Mouse (Mus musculus) midbrain, embryonic 12.5 days (tissue): Measurements from ENCODE around the gene Npdc1. TPM values are rescaled to one million over a fixed set of nuclear protein-coding genes. Genes with fewer than 3 reads are reported as not detected.
A peak's percentile ranks its signal among the peaks of the same experiment; 100 is the strongest.

Source experiments
- ATAC-seq: fragments of 200-750 bp; cut with Nextera tagmentation; 2 replicates; pipeline ENCODE4 v1.8.0; 2017; ENCODE audit warnings: low read depth, moderate TSS enrichment, moderate library complexity; ENCODE audit not compliant: low FRiP score
- H3K27ac ChIP-seq: fragments of 300-500 bp; sonication (generic); replicated peaks from 2 replicates; pipeline ENCODE4 v1.5.1; 2016; ENCODE audit warnings: mild to moderate bottlenecking
- H3K27me3 ChIP-seq: fragments of 300-500 bp; sonication (generic); 2 replicates; pipeline ENCODE4 v1.6.1; 2016; ENCODE audit warnings: mild to moderate bottlenecking
- H3K36me3 ChIP-seq: fragments of 300-500 bp; sonication (generic); 2 replicates; pipeline ENCODE4 v1.6.1; 2016
- H3K4me1 ChIP-seq: fragments of 300-500 bp; sonication (generic); 2 replicates; pipeline ENCODE4 v1.6.1; 2016
- H3K4me2 ChIP-seq: fragments of 300-500 bp; sonication (generic); replicated peaks from 2 replicates; pipeline ENCODE4 v1.6.1; 2016; ENCODE audit warnings: mild to moderate bottlenecking, moderate library complexity
- H3K4me3 ChIP-seq: fragments of 300-500 bp; sonication (generic); 2 replicates; pipeline ENCODE4 v1.5.1; 2016; ENCODE audit warnings: mild to moderate bottlenecking
- H3K9ac ChIP-seq: fragments of 300-500 bp; sonication (generic); replicated peaks from 2 replicates; pipeline ENCODE4 v1.6.1; 2016; ENCODE audit warnings: mild to moderate bottlenecking, moderate library complexity
- H3K9me3 ChIP-seq: fragments of 300-500 bp; sonication (generic); 2 replicates; pipeline ENCODE4 v1.6.1; 2016; ENCODE audit warnings: mild to moderate bottlenecking
- WGBS: fragments of 180-500 bp; shearing (Covaris S2); methylation state at CpG from one replicate; pipeline ENCODE4 v1.1.7; 2016; 5-methylcytosine and 5-hydroxymethylcytosine counted together
- polyA plus RNA-seq: library from polyadenylated mRNA; unstranded; fragments of >200 nt; fragmentation: Nextera tagmentation; extraction: Ambion mirVana; gene quantifications from 2 replicates; pipeline ENCODE4 v1.2.1, GENCODE M21; 2016

Npdc1 gene
- polyA plus RNA-seq, 1 experiment from 2014 or later: 216 TPM

DNA sequence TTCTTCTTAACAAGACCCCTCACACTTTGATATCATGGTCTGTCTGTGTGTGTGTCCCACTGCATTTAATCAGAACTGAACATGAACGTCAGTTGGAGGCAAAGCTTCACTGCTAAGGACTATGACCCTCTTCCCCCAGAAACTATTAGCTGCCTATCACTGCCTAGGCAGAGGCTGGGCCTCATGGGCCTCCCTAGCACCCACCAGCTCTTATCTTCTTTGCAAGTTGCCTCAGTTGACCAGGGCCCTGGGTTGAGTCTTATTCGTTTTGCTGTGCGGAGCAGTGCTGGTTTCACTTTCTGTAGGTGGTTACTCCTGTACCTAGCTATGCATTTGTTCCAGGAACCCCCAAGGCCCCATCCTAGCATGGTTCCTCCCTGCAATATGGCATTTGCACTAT, 29.2 kb upstream of the Npdc1 start:
- H3K27me3 ChIP-seq: peaks cover 32% of the 10 kb centered on the region
- 0 out of 2 replicates have a peak, but pooled peaks cover 5% of the 10 kb centered on the region for H3K36me3 ChIP-seq
- ATAC-seq: no peak
- no peak overlapping the region for H3K27ac ChIP-seq
- no peaks in the 10 kb centered on the region for H3K9me3 ChIP-seq
- H3K4me1 ChIP-seq: peaks cover 38% of the 10 kb centered on the region
- WGBS: 88% methylated on average over 3 of the region's 3 CpGs
- H3K9ac ChIP-seq: no peak overlapping the region
- no peak overlapping the region for H3K4me2 ChIP-seq
- no peak overlapping the region for H3K4me3 ChIP-seq

DNA sequence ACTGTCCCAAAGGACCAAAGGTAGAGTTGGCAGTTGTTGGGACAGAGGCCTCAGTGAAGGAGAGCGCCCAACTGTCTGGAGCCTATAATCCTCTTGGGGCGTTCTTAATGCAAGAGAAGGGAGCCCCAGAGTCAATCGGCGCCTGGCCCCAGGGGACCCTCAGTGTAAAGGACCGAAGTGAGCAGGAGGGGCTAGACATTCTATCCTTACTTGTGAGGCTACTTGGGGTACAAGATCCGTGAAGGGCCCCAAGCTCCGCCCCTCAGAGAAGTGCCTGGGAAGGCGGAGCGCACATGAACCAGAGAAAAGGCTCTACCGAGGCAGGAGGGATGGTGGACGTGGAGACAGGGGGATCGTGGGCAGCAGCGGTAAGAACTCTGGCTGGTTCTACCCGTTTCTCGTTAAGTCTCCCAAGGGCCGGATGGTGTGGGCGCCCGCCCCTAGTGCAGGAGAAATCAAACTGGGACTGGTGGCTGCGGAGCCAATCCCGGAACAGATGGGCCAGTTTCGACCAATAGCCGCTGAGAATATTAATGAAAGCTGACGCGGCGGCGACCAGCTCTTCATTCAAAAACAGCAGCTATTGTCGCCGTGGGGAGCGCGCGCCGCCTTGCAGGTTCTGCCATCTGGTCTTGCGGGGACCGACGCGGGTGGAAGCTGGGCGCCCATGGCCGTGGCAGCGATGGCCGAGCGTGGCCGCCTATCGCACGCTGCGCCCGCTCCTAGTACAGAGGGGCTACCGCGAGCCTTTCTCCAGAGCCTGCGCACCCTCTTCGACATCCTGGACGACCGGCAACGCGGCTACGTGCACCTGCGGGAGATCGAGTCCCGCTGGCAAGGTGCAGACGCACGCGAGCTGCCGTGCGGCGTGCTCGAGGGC, 27.1 kb upstream of the Npdc1 start, which contains the start of gene Sapcd2:
TSS of gene Sapcd2 (plus strand) at position 558 of the 880 bp plus-strand sequence.
- Histone ChIP-seq H3K27ac (peak within 1 kb of the TSS; percentile 90), H3K9ac (peak within 1 kb of the TSS; percentile 78), H3K27me3 (peaks cover 14% of the 10 kb centered on the region; the same call in 1 of the 2 replicates), H3K36me3 (peaks cover 18% of the 10 kb centered on the region), H3K4me3 (peak within 1 kb of the TSS; percentile 77), H3K4me2 (peak within 1 kb of the TSS; percentile 96), H3K9me3 (no peaks in the 10 kb centered on the region), H3K4me1 (peaks cover 32% of the 10 kb centered on the region)
- under 1% methylated on average over 65 of the region's 65 CpGs for WGBS
- ATAC-seq: peak; percentile 95

DNA sequence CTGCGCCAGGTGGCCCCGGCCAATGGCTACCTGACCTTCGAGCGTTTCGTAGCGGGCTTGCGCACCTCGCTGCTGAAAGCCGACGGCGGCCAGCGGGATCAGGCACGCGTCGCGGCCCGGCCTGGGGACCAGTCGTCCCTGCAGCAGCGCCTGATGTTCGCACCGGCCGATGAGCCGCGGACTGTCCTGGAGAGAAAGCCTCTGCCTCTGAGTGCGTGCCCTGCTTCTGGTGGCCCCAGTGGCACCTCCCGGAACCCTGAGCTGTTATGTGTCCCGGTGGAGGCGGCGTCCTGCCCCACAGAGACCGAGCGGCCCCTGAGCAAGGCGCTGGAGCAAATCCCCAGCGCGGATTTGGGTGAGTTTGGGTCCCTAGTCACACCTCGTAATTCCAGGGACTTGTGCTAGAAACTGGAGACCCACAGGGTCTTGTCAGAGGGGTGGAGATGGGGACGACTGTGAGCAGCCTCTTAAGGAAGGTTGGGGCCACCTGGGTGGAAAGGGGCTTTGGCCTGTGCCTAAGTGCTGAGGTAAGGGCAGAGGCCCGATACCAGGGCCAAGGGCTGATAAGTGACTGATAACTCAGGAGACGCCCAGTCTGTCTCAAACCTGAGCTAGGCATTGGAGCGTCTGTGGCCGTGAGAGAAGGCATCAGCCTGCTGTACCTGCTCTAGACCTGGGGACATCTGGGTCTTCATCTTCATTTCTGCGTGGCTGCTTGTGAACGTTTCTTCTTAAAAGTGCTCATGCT, 26.3 kb upstream of the Npdc1 start:
- Histone ChIP-seq H3K4me1 (peaks cover 32% of the 10 kb centered on the region), H3K4me2 (peak overlapping the region; percentile 96), H3K4me3 (peak overlapping the region; percentile 77), H3K9ac (peak overlapping the region; percentile 78), H3K27me3 (peaks cover 10% of the 10 kb centered on the region; the same call in 1 of the 2 replicates), H3K27ac (peak overlapping the region; percentile 90; the same call in 1 of the 2 replicates), H3K36me3 (peaks cover 25% of the 10 kb centered on the region), H3K9me3 (no peaks in the 10 kb centered on the region)
- WGBS: 2% methylated on average over 42 of the region's 42 CpGs
- ATAC-seq: 0 out of 2 replicates have a peak, but pooled peaks have one; percentile 14

DNA sequence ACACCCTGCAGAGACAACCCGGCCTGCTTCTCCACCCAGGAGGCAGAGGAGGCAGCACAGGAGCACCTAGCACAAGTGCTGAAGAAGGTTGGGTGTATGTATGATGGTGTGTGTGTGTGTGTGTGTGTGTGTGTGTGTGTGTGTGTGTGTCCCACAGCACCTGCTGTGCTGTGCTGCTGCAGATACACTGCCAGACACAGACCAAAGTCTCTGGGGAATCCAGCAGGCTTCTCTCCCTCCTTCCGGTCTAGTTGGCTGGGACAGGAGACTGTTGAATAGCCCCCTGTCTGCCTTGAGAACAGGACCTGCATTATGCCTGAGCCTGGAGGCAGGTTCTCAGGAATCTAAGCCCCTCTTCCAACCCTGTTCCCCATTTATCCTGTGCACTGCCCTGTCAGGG, 25.7 kb upstream of the Npdc1 start:
- H3K4me1 ChIP-seq: peaks cover 32% of the 10 kb centered on the region
- peak overlapping the region; percentile 96 for H3K4me2 ChIP-seq
- peaks cover 31% of the 10 kb centered on the region for H3K36me3 ChIP-seq
- H3K9ac ChIP-seq: peak overlapping the region; percentile 78
- H3K27me3 ChIP-seq: peaks cover 5% of the 10 kb centered on the region; the same call in 1 of the 2 replicates
- 33% methylated on average over 2 of the region's 2 CpGs for WGBS
- peak overlapping the region; percentile 77 for H3K4me3 ChIP-seq
- H3K27ac ChIP-seq: no peak overlapping the region
- ATAC-seq: no peak
- H3K9me3 ChIP-seq: no peaks in the 10 kb centered on the region

DNA sequence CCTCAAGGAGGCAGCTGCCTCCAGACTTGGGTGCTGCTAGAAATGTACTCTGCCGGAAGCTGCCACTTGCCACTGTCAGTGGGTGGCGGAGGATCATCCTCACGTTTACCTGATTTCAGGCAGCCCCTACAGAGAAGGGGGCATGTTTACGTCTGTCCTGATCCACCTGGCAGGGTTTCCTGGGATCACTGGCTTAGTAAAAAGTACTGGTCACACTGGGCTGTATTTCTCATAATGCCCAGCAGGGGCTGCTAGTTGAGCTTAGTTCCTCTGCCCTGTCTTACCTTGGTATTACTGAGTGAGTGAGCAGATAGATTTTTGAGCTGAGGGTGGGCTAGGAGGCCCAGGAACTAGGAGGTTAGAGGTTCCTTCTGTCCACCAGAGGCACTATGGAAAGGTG, 22.6 kb upstream of the Npdc1 start:
- H3K27me3 ChIP-seq: no peaks in the 10 kb centered on the region
- ATAC-seq: no peak
- peaks cover 27% of the 10 kb centered on the region for H3K4me1 ChIP-seq
- no peak overlapping the region for H3K27ac ChIP-seq
- H3K9me3 ChIP-seq: no peaks in the 10 kb centered on the region
- peaks cover 34% of the 10 kb centered on the region for H3K36me3 ChIP-seq
- no peak overlapping the region for H3K4me3 ChIP-seq
- H3K9ac ChIP-seq: no peak overlapping the region
- H3K4me2 ChIP-seq: no peak overlapping the region
- 56% methylated on average over 4 of the region's 4 CpGs for WGBS

DNA sequence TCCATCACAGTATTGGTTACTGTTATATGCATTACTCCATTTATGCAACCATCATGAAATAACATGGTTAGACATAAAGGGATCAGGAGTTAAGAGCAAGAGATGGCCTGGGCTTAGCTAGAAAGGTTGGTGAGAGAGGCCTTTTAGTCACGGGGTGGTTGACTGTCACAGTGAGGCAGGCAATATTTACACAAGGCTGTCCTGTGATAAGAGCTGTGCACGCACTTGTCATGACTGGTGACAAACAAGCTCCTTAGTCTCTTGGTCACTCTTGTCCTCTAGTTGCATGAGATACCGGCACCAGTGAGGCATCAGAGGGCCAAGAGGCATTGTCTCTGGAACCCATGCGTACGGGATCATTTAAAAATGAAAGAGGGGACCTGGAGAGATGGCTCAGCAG, 14.7 kb upstream of the Npdc1 start:
- 76% methylated on average over 5 of the region's 5 CpGs for WGBS
- Histone ChIP-seq H3K27me3 (no peaks in the 10 kb centered on the region), H3K36me3 (no peaks in the 10 kb centered on the region), H3K27ac (no peak overlapping the region), H3K4me3 (no peak overlapping the region), H3K9ac (no peak overlapping the region), H3K4me2 (no peak overlapping the region), H3K4me1 (no peaks in the 10 kb centered on the region), H3K9me3 (no peaks in the 10 kb centered on the region)
- ATAC-seq: no peak

DNA sequence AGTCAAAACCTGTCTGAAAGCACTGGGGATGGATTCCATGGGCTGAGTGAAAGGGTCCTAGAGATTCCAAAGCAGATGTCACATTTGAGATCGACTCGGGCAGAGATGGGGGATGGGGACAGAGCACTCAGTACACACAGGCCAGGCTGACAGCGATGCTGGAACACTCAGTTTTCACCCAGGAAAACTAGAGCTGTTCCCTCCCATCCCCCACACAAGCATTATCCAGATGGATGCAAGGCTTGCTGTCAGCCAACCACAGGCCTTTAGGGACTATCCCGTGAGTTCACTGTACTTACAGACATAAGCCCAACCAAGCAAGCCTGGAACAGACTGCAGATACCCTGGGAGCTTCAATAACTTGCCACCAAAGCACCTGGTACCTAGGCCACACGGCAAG, 7.9 kb upstream of the Npdc1 start:
- no peak overlapping the region for H3K27ac ChIP-seq
- no peak overlapping the region for H3K9ac ChIP-seq
- peaks cover 12% of the 10 kb centered on the region for H3K4me1 ChIP-seq
- no peaks in the 10 kb centered on the region for H3K36me3 ChIP-seq
- no peaks in the 10 kb centered on the region for H3K9me3 ChIP-seq
- H3K4me2 ChIP-seq: no peak overlapping the region
- no peak overlapping the region for H3K4me3 ChIP-seq
- ATAC-seq: no peak
- 80% methylated on average over 5 of the region's 5 CpGs for WGBS
- H3K27me3 ChIP-seq: peaks cover 35% of the 10 kb centered on the region

DNA sequence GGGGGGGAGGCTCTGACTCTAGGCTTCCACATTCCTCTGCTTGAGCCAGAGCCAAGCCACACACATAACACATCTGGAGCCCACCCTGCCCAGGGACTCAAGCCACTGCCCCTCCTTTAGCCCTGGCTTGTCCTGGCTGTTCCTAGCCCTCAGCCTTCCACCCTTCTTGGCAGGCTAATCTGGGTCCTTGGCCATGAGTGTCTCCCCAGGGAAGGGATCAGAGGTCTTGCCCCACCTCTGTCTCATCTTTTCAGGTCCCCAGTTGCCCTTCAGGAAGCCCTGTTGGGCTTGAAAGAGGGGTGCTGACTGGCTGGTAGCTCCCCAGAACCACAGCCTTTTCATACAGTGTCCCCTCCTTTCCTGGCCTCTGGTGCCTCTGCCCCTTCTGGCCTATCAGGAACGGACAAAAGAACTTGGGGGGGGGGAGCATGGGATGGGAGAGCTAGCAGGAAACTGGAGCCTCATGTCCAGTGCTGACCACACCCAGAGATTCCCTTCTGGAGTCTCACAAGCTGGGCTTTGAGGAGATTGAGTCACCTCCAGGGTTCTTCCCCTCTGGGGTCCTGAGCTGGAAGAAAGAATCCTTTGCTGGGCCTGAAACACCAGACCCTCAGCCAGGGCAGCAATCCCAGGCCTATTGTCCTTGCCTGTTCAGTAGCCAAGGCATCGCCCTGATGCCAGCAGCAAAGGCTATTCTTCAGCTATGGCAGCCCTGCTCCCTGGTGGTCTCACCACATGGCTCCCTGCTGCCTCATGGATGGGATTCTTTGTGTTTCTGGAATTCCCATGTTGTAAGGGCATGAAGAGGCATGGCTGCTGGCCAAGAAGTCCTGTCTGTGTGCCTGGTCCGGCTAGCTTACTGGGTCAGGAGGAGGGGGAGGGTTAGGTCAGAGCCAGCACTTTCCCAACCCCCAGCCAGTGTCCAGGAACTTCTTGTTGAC, 4.6 kb upstream of the Npdc1 start:
- no peak overlapping the region for H3K27ac ChIP-seq
- no peak overlapping the region for H3K4me3 ChIP-seq
- 43% methylated on average over 3 of the region's 3 CpGs for WGBS
- H3K27me3 ChIP-seq: peaks cover 67% of the 10 kb centered on the region
- peaks cover 15% of the 10 kb centered on the region for H3K4me1 ChIP-seq
- H3K4me2 ChIP-seq: no peak overlapping the region
- ATAC-seq: no peak
- no peaks in the 10 kb centered on the region for H3K36me3 ChIP-seq
- H3K9ac ChIP-seq: no peak overlapping the region
- H3K9me3 ChIP-seq: no peaks in the 10 kb centered on the region

DNA sequence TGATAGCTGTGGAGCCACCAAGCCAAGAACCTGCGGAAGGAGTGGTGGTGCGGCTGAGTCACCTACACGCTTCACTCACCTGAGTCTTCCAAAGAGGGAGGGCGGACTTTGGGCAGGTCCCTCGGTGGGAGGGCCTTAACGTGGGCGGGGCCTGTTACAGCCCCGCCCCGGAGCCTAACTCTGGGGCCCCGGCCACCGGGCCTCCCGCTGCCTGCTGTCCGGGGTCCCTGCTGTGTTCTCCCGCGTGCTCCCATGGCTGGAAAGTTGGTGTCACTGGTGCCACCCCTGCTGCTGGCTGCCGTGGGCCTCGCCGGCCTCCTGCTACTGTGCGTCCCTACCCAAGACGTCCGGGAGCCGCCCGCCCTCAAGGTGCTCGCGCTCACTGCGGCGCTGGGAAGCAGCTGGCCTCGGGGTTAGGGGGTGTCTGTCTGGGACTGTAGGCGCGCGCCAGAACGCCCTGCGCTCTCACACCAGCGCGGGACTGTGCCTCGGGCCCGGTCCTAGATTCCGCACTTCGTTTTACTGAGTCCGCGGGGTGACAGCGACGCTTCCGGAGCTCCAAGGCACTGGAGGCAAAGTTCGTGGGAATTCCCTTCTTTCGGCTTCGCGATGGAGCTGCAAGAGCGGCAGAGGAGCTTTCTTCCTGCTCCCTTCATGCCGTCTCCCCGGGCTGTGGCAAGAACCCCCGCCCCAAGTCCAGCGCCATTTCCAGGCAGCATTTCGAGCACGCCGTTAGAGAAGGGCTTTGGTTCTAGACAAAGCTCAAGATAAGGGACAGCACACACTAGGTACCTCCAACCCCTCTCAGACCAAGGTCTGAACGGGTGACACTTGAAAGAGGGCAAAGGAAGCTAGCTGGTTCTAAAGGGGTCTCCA, 3.2 kb upstream of the Npdc1 start, which contains the start of gene Entpd2:
TSS of gene Entpd2 (plus strand) at position 154 of the 876 bp plus-strand sequence.
- Histone ChIP-seq H3K9ac (no peak within 1 kb of the TSS), H3K4me2 (peak within 1 kb of the TSS; percentile 58), H3K27ac (no peak within 1 kb of the TSS), H3K4me1 (peaks cover 22% of the 10 kb centered on the region), H3K9me3 (no peaks in the 10 kb centered on the region), H3K36me3 (no peaks in the 10 kb centered on the region), H3K27me3 (peaks cover 82% of the 10 kb centered on the region), H3K4me3 (peak within 1 kb of the TSS; percentile 34)
- 2% methylated on average over 57 of the region's 57 CpGs for WGBS
- ATAC-seq: no peak

DNA sequence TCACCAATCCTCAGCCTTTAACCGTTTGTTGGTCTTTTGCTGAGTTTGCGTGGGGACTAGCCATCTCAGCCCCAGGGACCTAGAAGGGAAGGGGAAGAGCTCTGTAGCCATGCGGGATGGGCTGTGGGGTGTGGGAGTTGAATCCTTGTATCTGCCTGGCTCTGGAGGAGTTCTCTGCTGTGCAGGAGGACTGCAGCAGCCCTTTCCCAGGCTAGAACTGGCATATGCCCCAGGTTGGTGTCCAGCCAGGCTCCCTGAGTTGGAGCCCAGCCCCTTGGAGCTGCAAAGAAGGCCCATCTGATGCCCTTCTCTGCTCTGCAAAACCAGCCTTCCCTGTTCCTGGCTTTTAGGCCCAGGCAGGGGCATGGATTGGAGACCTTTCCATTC, 2.6 kb upstream of the Npdc1 start:
- Histone ChIP-seq H3K4me3 (no peak overlapping the region), H3K4me1 (peaks cover 22% of the 10 kb centered on the region), H3K27ac (no peak overlapping the region), H3K27me3 (peaks cover 86% of the 10 kb centered on the region), H3K36me3 (no peaks in the 10 kb centered on the region), H3K9ac (no peak overlapping the region), H3K9me3 (no peaks in the 10 kb centered on the region), H3K4me2 (peak overlapping the region; percentile 58)
- 24% methylated on average over 3 of the region's 3 CpGs for WGBS
- ATAC-seq: no peak
